Mouse (Mus musculus): ENCODE data around the gene Trpv4. TPM values are rescaled to one million over a fixed set of nuclear protein-coding genes. Genes with fewer than 3 reads are reported as not detected.

Trpv4 gene
- polyA plus RNA-seq, 1 experiment from 2014 or later = 0.38 TPM

DNA sequence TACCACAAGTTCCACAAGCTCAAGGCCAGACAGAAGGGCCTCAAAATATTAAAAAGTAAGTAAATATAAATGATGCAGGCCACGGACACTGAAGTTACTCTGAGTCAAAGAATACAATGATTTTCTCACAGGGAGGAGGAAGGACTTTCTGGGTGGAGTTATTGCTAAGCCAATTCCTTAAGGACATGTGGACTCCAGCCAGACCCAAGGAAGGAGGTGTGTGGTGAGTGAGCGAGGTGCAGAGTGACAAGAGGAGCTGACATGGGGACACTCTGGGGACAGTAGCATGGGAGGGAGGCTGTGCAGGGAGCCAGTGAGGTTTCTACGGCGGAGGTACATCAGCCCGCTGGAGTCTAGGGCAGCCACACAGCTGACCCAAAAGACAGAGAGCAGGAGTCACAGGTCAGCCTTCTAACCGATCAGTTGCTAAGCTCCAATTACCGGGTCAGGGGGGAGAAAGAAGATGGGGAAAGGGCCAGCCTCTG is 28.5 kb upstream of the Trpv4 start:
- ATAC-seq (no peak), DNase-seq (no peak)
- Histone ChIP-seq H3K27me3 (ENCODE audit: insufficient read depth, low read length) (no peaks in the 10 kb centered on the region), H3K27ac (ENCODE audit: low read depth) (no peak overlapping the region), H3K9me3 (ENCODE audit: low read length) (no peaks in the 10 kb centered on the region), H3K4me3 (ENCODE audit: low read depth, low read length) (no peak overlapping the region), H3K36me3 (replicated peaks; ENCODE audit: insufficient read depth, low read length) (no peaks in the 10 kb centered on the region), H3K4me2 (ENCODE audit: low read depth, low read length) (no peak overlapping the region), H3K9ac (replicated peaks) (no peak overlapping the region), H3K4me1 (ENCODE audit: insufficient read depth) (peaks cover 17% of the 10 kb centered on the region)
- 78% methylated on average over 7 of the region's 7 CpGs for WGBS (ENCODE audit: insufficient replicate concordance)
- TF ChIP-seq CTCF (IDR thresholded peaks at IDR 0.05; ENCODE audit: low read depth) (no peak), EP300 (IDR thresholded peaks at IDR 0.05; ENCODE audit: low read depth) (no peak)

DNA sequence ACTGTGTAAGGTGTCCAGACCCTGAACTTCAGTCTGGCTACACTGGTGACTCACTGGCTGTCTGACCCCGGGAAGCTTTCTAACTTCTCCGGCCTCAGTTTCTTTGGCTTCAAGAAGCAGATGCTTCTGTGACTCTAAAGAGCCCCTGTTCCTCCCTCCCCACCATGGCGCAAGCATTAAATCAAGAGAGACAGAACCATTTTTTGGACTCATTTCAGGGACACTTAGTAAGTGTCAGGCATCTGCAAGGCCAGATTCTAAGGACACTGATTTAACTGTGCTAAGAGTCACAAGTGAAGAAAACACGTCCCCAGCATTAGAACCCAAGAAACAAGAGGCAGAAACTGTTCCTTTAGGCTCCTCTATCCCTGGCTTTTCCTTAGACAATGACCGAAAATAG is 27.8 kb upstream of the Trpv4 start:
- WGBS (ENCODE audit: insufficient replicate concordance) = 84% methylated on average over 5 of the region's 5 CpGs
- Histone ChIP-seq H3K36me3 (replicated peaks; ENCODE audit: insufficient read depth, low read length) (no peaks in the 10 kb centered on the region), H3K27ac (ENCODE audit: low read depth) (no peak overlapping the region), H3K27me3 (ENCODE audit: insufficient read depth, low read length) (no peaks in the 10 kb centered on the region), H3K4me2 (ENCODE audit: low read depth, low read length) (no peak overlapping the region), H3K4me1 (ENCODE audit: insufficient read depth) (peaks cover 17% of the 10 kb centered on the region; the same call in 1 of the 2 replicates), H3K9ac (replicated peaks) (no peak overlapping the region), H3K4me3 (ENCODE audit: low read depth, low read length) (no peak overlapping the region), H3K9me3 (ENCODE audit: low read length) (no peaks in the 10 kb centered on the region)
- DNase-seq = no peak
- TF ChIP-seq EP300 (IDR thresholded peaks at IDR 0.05; ENCODE audit: low read depth) = no peak
- TF ChIP-seq CTCF (IDR thresholded peaks at IDR 0.05; ENCODE audit: low read depth) = no peak
- ATAC-seq = no peak

DNA sequence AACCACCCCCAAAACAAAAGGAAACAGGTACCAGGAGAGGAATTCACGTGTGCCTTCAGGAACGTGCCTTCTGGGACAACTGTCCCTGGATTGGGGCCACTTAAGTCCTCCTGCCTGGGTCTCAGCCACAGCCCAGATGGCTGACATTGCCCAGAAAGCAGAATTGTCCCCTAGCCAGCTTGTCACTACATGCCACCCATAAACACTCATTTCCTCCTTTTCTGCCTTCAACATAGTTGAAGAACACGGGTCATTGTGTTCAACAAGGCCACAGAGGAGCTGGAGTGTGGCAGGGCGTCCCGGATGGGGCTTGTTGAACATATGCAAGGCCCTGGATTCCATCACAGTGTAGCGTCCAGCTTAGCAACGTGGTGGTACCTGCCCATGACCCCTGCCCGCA is 23.5 kb upstream of the Trpv4 start:
- H3K4me3 ChIP-seq (ENCODE audit: low read depth, low read length) = no peak overlapping the region
- WGBS (ENCODE audit: insufficient replicate concordance) = 51% methylated on average over 8 of the region's 8 CpGs
- no peak for ATAC-seq

DNA sequence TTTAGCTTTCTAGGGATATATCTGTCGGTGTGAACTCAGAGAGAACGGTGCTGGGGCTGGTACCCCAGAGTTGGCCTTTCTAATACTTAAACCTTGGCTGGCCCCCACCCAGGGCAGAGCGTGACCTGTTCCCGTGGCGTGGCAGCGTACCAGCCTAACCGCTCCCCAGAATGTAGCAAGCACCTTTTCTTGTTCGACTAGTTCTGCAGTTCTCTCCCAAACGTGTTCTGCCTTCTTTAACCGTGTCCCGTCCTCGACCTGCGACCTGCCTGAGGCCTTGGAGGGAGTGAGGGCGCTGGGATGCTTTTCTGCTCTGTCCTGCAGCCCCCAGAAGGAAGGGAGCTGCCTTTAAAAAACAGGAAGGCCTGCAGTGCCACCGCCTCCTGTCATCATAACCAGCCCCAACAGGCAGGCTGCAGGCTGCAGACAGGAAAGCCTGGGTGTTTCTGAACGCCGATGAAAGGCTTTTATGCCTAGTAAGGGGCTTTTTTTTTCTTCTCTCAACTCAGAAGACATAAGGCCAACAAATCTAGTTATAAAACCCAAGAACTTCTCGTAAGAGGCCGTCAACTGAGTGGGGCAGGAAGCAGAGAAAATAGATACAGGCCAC is 22.6 kb upstream of the Trpv4 start:
- Histone ChIP-seq H3K4me1 (ENCODE audit: insufficient read depth) (0 out of 2 replicates have a peak, but pooled peaks cover 4% of the 10 kb centered on the region), H3K27me3 (ENCODE audit: insufficient read depth, low read length) (no peaks in the 10 kb centered on the region), H3K4me2 (ENCODE audit: low read depth, low read length) (no peak overlapping the region), H3K4me3 (ENCODE audit: low read depth, low read length) (no peak overlapping the region), H3K36me3 (replicated peaks; ENCODE audit: insufficient read depth, low read length) (peaks cover 5% of the 10 kb centered on the region), H3K27ac (ENCODE audit: low read depth) (0 out of 2 replicates have a peak overlapping the region, but pooled peaks have one; percentile 18), H3K9ac (replicated peaks) (no peak overlapping the region), H3K9me3 (ENCODE audit: low read length) (no peaks in the 10 kb centered on the region)
- DNase-seq = no peak
- TF ChIP-seq CTCF (IDR thresholded peaks at IDR 0.05; ENCODE audit: low read depth) = no peak
- TF ChIP-seq EP300 (IDR thresholded peaks at IDR 0.05; ENCODE audit: low read depth) = no peak
- ATAC-seq = no peak
- WGBS (ENCODE audit: insufficient replicate concordance) = 45% methylated on average over 19 of the region's 19 CpGs

More for the DNA sequence above, 23.5 kb upstream of the Trpv4 start:
- Histone ChIP-seq H3K9ac (replicated peaks) (no peak overlapping the region), H3K4me1 (ENCODE audit: insufficient read depth) (0 out of 2 replicates have a peak, but pooled peaks cover 4% of the 10 kb centered on the region), H3K9me3 (ENCODE audit: low read length) (no peaks in the 10 kb centered on the region), H3K36me3 (replicated peaks; ENCODE audit: insufficient read depth, low read length) (no peaks in the 10 kb centered on the region), H3K4me2 (ENCODE audit: low read depth, low read length) (no peak overlapping the region), H3K27ac (ENCODE audit: low read depth) (0 out of 2 replicates have a peak overlapping the region, but pooled peaks have one; percentile 18), H3K27me3 (ENCODE audit: insufficient read depth, low read length) (no peaks in the 10 kb centered on the region)
- no peak for DNase-seq
- TF ChIP-seq CTCF (IDR thresholded peaks at IDR 0.05; ENCODE audit: low read depth) = no peak
- no peak for TF ChIP-seq EP300 (IDR thresholded peaks at IDR 0.05; ENCODE audit: low read depth)

- Histone ChIP-seq H3K4me2 (ENCODE audit: low read depth, low read length) (no peak overlapping the region), H3K4me3 (ENCODE audit: low read depth, low read length) (no peak overlapping the region), H3K4me1 (ENCODE audit: insufficient read depth) (0 out of 2 replicates have a peak, but pooled peaks cover 4% of the 10 kb centered on the region), H3K36me3 (replicated peaks; ENCODE audit: insufficient read depth, low read length) (peaks cover 5% of the 10 kb centered on the region), H3K9ac (replicated peaks) (no peak overlapping the region), H3K27ac (ENCODE audit: low read depth) (no peak overlapping the region), H3K27me3 (ENCODE audit: insufficient read depth, low read length) (no peaks in the 10 kb centered on the region), H3K9me3 (ENCODE audit: low read length) (no peaks in the 10 kb centered on the region)
- DNase-seq (no peak), ATAC-seq (no peak)
- TF ChIP-seq CTCF (IDR thresholded peaks at IDR 0.05; ENCODE audit: low read depth) = no peak
- no peak for TF ChIP-seq EP300 (IDR thresholded peaks at IDR 0.05; ENCODE audit: low read depth)
- 61% methylated on average over 17 of the region's 17 CpGs for WGBS (ENCODE audit: insufficient replicate concordance)
These were observed 21.8 kb upstream of the Trpv4 start for GRCm38 (mm10) chr5:114679841-114680591.

GRCm38 (mm10) chr5:114674594-114674993 is 16.4 kb upstream of the Trpv4 start:
- ATAC-seq = no peak
- Histone ChIP-seq H3K9me3 (ENCODE audit: low read length) (no peaks in the 10 kb centered on the region), H3K4me3 (ENCODE audit: low read depth, low read length) (no peak overlapping the region), H3K4me2 (ENCODE audit: low read depth, low read length) (no peak overlapping the region), H3K36me3 (replicated peaks; ENCODE audit: insufficient read depth, low read length) (peaks cover 11% of the 10 kb centered on the region), H3K27ac (ENCODE audit: low read depth) (no peak overlapping the region), H3K4me1 (ENCODE audit: insufficient read depth) (no peaks in the 10 kb centered on the region), H3K27me3 (ENCODE audit: insufficient read depth, low read length) (no peaks in the 10 kb centered on the region), H3K9ac (replicated peaks) (no peak overlapping the region)
- TF ChIP-seq EP300 (IDR thresholded peaks at IDR 0.05; ENCODE audit: low read depth) (no peak), CTCF (IDR thresholded peaks at IDR 0.05; ENCODE audit: low read depth) (no peak)
- WGBS (ENCODE audit: insufficient replicate concordance) = 84% methylated on average over 8 of the region's 8 CpGs
- no peak for DNase-seq
